Mouse (Mus musculus): ENCODE data around the gene Ppfia1. TPM values are rescaled to one million over a fixed set of nuclear protein-coding genes. Genes with fewer than 3 reads are reported as not detected.

Ppfia1 gene
- total RNA-seq, 2 experiments from 2014 or later, result 37.8 to 39.6 TPM

DNA sequence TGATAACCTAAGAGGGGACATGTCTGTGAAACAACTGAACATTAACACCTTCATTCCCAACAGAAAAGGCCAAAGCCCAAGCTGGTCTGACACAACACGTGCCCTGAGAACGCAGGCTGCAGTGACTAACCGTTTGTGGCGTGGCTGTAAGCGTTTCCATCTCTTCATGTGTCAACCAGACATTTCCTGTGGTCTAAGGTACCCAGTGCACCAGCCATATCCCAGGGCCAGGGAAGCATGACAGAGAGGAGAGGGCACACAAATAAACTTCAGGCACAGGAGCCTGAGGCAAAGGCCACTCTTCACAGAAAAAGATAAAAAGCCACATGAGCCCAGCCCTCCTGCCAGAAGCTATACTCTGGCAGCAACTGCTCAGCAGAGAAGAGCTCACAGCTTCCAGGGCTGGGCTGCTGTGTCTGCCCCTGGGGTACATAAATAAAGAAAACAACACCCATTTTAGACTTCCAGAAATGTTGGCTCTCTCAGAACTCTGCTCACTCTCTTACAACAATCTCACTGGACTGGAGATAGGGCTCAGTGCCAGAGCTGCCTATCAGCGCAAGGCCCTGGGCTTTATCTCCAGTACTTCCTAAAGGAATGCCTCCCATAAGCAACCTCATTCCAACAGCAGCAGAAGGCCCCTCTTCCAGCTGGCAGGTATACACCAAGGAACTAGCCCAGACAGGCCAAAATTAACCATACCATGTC is 64.3 kb downstream of the Ppfia1 start:
- DNase-seq, result peak; percentile 55 to 65

DNA sequence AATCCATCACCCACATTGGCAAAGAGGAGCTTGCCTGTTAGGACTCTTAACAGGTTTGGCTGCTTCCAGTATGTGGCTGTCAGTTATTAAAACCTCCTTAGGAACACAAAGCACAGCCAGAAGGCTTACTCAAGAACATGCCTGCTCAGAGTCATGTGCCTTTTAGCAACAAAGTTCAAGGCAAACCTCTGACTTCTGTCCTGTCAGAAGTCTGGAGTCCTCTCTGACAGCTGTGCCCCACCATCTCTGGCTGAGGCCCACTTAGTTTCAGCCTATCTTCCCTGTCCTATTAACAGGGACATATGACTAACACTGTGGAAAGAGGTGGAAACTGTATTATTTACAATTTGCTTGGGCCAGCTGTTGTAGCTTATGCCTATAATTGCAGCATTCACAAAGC is 73.2 kb downstream of the Ppfia1 start:
- no peak for DNase-seq

DNA sequence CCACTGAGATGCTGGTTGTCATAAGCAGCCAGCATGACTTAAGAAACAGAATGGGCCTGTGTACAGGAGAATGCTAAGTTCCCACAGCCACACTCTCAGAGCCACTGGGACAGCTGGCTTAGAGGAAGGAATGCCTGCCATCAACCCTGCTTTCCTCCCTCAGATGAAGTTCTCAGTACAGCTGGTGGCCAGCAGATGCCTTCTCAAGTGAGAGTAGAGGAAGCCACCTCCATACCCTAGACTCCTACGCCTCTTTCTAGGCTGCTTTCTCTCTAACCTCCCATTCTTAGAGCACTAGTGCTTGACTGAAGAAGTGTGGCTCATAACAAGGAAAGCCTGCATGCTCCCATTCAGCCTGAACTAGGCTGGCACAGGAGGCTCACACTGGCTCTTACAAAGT is 74.0 kb downstream of the Ppfia1 start:
- DNase-seq, result no peak

DNA sequence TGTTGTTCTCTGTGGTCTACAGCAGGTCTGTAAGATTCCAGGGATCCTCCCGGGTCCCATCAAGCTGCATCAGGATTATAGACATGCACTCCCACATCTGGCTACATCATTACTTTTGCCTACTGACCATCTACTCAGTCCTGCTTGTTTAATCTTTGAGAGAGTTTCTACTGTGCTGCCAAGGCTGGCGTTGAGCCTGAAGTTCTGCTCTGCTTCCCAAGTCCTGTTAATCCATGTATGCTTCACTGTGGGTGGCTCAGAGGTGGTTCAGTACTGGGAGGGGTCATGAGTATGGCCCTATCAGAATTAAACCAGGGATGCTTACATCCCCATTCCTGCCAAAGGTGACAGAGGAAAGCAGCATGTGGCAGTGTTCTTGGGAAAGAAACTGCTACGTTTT is 77.8 kb downstream of the Ppfia1 start:
- no peak for DNase-seq

DNA sequence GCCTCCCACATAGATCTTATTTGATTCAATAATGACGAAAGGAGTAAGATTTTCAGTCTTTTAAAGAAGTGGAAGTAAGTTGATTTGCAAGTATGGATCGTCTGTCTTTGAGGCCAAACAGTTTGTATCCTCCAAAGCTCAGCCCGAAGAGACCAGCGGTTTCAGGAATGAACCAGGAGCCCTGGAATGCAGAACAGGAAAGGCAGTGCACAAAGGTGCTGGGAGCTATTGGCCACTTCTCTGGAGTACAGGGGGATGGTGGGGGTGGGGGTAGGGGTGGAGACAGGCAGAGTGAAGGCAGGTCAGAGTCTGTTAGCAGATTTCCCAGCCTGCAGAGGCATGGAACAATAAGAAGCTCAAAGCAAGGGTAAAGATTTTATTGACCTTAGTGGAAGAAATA is 80.0 kb downstream of the Ppfia1 start:
- no peak for DNase-seq

DNA sequence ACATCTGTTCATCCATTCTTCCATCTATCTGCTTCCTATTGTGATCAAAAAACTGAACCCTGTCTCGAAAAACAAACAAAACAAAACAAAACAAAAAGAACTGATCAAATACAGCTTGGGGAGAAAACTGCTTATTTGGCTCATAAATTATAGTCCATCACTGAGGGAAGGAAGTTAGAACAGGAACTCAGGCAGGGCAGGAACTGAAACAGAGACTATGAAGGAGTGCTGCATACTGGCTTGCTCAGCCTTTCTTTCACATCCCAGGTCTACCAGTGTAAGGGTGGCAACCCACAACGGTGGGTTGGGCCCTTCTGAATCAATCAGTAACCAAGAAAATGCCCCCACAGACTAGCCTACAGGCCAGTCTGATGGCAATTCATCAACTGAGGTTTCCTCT is 82.4 kb downstream of the Ppfia1 start:
- no peak for DNase-seq

DNA sequence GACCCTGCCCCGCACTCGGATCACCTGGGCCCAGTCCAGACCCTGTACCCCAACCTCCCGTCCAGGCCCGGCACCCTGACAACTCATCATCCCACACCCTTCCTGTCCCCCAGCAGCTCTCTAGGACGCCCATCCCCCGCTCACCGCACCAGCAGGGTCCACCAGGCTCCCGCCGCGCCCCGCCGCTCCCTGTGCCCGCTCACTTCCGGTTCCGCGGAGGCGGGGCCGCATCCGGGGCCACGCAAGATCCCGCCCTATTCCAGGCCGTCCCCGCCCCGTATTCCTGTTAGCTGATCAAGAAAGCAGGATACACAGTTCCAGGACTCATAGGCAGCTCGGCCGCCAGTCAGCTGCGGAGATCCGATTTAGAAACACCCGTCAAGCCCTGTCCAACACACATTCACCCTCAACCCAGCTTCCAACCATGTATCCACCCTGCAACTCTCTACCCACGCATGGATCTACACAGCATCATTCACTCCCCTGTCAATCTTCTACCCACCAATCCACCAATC is 82.9 kb downstream of the Ppfia1 start, which contains the start of gene Cttn:
TSS of gene Cttn (minus strand) at position 465 of the 515 bp plus-strand sequence.
- DNase-seq, result peak; percentile 93 to 94

DNA sequence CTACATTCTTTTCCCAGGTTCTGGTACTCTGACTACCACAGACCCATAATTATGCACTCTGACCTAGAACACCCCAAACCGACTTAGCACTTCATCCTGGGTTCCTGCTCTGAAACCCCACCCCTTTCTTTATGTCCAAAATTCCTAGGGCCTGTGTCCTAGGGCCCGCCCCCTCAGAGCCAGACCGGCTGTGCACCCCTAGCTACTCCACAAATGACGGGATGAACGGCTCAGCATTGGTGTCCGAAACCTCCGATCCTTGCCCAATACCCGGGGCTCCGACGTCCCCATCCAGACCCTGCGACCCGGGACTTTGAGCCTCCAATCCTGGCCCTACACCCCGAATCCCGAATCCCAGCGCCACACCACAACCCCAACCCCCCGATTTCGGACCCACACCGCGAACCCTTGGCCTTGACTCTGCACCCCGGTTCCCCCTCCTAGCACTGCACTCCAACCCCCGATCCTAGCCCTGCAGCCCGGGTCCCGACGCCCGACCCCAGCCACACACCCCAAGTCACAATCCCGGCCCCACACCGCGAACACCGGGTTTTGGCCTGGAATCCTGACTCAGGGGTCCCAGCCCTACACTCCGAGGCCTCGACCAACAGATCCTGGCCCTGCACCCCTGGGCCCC is 83.5 kb downstream of the Ppfia1 start:
- no peak for DNase-seq

DNA sequence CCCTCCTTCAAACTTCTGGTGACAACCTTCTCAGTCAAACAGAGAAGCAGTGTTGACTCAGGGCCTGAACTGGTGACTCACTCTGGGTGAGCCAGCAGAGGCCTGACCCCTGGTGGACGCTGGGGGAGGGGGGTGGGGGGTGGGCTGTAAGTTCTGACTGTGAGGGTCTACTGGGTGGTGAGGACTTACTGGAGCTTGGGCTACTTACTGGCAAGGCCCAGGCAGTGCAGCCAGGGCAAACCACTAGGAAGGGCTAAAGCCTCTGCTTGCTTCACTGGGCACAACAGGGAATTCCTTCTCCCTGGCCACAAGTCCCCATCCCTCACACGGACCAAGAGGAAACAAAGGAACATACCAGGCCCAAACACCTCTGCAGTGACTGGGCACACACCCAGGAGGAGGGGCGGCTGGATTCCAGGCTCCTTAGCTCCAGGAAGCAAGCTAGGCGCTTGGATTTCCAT is 84.3 kb downstream of the Ppfia1 start:
- DNase-seq, result peak; percentile 42 to 46

DNA sequence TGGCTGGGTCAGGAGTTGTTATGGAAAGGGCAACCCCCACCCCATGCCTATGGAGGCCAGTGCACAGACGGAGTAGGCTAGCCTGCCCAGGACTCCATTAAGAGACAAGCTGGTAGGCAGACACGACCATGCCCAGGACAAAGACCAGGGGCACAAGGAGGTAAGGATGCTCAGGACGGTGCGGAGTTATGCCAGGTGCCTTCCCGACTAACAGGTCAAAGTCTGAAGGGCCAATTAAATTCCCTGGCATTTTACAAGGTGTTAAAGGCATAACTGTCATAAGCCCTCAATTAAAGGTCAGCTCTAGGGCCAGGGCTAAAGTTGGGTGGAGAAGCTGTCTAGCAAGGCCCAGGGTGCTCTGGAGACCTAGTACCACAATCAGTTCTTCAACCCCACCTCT is 84.8 kb downstream of the Ppfia1 start:
- no peak for DNase-seq

DNA sequence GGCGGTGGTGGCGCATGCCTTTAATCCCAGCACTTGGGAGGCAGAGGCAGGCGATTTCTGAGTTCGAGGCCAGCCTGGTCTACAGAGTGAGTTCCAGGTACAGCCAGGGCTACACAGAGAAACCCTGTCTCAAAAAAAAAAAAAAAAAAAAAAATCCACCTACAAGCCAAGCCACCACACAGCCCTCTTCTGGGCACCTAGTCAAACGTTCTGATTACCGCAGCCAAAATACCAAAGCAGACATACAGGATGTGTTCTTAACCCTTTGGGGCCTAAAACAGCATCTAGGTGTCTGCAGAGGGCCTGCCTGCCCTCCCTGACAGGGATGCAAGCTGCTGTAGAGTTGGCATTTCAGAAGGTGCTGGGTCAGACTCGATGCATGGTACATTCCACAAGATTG is 91.0 kb downstream of the Ppfia1 start:
- DNase-seq, result no peak

DNA sequence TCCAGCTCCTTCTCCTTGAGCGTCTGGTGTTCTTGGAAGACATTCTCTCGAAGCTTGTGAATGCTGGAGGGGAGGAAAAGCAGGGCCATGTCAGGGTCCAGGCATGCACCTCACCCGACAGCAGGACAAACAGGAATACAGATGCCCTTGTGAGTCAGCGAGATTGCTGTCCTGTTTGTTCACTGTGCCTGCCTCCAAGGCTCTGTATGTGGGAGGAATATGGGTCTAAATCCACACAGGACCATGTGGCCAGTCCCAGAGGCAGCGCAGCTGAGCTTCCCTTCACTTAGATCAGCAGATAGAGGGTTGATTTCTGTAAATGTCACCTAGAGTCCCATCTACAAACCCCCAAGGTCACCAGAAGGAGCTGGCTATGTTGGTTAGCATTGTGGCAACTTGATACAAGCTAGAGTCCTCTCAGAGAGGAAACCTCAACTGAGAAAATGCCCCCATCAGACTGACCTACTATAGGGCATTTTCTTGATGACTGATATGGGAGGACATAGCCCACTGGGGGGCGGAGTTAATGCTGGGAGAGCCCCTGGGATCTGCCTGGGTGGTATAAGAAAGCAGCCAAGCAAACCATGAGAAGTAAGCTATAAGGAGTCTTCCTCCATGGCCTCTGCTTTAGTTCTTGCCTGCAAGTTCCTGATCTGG is 92.2 kb downstream of the Ppfia1 start:
- no peak for DNase-seq

DNA sequence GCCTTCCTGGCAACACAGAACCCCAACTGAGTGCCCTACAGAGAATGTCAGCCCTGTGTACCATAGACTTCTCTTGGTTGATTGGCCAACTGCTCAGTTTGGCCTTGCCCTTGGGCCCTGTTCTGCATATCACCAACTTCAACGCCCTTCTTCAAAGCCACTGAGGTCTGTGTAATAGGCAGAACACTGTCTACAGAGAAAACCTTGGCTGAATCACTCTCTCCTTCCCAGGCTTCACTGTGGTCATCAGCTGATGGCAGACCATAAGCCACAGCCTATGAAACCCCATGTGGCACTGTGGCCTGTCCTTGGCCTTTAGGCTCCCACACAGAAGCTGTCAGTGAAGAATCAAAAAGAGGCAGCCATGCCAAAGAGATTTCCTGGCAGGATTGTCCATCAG is 94.6 kb downstream of the Ppfia1 start:
- no peak for DNase-seq

DNA sequence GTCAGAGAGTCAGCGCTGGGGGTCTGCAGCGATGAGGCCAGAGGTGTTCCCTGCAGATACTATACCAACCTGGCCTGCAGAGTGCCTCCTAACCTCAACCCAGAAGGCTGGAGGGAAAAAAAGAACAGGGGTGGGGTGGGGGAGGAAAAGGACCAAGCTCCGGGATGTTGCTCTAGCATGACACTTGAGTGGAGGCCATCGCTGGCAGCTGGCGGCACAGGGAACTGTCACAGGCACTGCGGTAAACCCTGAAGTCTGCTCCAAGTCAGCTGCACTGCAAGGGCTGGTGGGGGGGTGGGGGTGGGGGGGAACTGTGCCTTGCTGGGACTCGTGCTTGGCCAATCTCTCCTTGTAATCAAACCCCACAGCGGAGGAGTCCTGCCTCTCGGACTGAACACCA is 102.9 kb downstream of the Ppfia1 start:
- no peak for DNase-seq

DNA sequence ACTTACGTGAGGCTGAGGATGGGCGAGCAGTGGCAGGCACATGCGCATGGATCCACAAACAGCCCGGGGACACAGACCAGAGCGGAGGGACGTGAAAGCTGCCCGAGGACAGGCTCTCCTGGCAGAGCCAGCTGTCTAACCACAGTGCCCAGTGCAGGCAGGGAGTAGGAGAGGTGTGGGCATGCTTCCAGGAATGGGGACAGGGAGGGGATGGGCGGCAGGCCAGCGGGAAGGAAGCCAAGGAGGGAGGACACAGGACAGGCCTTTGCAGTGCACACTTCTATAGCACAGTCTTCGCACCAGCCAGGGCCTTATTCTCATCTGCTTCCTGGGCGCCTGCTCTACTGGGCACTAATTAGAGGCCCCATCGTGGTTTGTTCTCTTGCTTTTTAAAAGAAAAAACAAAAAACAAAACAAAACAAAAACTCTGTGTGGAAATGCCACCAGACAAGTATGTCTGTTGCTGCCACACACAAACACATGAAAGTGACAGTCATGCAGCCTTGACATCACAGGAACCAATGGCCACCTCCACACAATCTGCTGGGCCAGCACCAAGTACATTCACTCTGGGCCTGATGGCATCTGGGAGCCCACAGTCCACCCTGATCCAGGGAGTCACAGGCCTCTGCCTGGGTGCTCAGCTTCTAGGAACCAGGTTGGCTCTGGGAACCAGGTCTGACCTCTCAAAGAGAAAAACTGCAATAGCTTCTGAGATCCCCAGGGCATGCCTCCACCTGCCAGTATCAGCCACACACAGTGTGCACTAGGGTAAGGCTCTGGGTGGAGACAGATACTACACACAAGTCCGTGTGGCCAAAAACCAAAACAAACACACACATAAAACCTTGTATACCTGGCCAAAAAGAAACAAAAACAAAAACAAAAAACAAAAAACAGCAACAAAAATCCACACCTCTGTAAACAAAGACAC is 103.6 kb downstream of the Ppfia1 start:
- DNase-seq, result peak; percentile 89 to 94

DNA sequence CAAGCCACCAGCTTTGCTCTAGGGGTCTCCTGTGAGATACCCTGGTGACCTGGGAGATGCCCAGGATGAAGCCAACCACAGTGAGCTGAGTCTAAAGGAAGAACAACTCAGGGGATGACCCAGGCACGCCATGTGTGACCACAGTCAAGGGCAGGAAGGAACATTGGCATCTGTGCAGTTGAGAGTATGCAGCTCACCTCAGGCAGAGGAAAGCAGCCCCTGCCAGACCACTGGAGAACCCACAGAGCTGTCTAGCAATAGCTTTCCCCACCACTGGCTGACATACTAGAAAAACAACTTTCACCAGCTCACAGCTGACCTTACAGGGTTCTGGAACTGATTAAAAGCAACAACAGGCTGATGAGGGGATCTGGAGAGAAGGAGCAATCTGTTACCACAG is 105.3 kb downstream of the Ppfia1 start:
- no peak for DNase-seq

DNA sequence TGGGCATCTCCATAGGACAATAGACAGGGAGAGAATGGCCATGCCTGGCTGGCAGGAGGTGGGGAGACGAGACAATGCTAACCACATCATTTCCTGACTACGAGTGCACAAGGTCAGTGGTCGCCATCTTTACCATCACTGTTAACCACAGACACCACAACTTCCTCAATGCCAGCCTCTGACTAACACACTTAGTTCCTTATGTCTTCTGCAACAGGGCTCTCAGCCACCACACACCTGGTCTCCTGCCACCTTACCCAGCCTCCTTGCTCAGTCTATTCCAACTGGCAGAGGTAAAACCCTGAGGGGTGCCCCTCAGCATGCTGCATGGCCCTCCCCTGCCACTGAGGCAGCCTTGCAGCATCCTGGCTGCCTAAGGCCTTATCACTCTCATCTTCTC is 106.4 kb downstream of the Ppfia1 start:
- peak in 1 of 2 experiments; percentile 26 for DNase-seq

DNA sequence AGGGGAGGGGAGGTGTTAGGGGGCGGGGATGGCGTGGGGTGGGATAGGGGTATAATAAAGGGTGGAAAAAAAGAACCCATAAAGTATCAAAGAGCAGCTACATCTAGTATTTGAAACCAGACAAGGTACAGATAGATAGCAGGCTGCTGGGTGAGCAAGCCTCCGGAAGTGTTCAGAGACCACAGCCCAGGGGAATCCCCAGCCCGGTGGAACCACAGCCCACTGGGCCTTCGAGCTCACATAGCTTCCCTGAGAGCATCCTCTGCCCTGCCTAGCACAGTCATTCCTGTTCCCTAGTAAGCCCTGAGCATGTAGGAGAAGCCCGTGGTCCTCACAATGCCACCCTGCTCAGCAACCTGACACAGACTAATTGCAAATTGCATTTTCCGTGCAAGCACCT is 108.7 kb downstream of the Ppfia1 start:
- DNase-seq, result peak in 1 of 2 experiments; percentile 23

DNA sequence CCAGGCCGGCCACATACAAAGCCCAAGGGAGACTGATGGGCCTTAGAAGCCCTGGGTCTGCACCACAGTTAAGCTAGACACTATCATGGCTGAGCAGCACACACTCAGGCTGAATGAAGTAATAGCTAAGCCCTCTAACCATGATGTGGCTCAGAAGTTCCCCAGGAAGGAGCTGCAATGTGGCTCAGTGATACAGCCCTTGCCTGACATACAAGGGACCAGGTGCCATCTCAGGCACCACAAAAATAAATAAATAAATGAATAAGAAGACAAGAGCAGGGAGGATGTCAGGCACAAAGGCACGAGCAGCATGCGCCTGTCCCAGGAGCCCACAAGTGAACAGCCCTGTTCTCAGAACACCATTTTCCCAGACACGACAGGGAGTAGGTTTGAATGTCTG is 111.6 kb downstream of the Ppfia1 start:
- no peak for DNase-seq

DNA sequence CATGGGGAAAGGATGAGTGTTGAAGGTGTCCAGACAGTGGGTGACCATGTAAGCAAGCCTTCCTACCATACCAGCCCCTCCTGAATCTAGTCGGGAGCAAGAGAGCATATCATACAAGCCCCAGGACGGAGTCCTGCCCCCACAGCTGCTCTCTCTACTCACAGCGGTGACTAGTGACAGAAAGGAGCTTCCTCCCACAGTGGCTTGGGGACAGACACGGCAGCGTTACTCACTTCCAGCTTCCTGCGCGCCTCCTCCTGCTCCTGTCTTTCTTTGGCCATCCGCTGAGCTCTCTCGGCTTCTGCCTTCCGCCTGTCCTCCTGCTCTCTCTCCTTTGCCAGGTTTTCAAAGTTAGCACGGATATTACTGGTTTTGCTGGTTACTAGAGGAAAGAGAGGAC is 112.1 kb downstream of the Ppfia1 start:
- DNase-seq, result no peak

DNA sequence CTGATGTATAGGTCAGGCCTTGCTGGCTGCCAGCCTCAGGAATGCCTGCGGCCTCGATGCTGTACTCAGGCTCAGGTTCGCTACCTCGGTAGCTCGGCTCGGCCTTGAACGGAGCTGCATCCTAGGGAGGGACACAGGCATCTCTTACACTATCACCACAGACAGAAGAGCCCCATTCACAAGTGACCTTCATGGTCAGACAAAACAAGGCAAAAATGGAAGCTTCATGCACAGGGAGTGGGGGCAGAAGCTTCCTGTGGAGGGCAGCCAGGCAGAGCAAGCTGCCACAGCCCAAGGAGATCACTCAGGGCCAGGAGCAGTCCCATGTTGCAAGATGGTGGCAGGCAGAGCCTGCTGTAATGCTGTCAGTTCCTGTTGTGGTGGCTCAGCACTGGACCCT is 114.7 kb downstream of the Ppfia1 start:
- DNase-seq, result no peak

DNA sequence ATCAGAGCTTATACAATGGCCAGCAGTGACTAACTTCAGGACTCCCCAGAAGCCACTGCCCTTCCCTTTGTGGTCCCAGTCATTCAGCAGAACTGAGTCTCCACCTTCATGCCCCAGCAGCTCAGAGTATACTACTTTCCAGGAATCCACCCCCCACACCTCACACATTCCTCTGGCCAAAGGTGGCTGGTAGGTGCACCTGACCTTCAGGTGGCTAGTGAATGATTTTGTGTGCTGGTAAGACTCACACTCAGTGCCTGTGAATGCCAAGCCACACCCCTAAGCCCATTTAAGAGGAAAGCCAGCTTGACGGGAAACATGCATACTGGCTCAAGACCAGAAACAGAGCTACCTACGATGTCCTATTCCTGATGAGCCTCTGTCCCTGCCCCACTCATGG is 120.6 kb downstream of the Ppfia1 start:
- DNase-seq, result no peak

All from heart, adult 18-20 months (tissue).